Mouse (Mus musculus) heart, adult 2 months (tissue): ENCODE measurements around the gene Igf2r. TPM values are rescaled to one million over a fixed set of nuclear protein-coding genes. Genes with fewer than 3 reads are reported as not detected.

Experiments used
- DNase-seq, 2 experiments: peaks; one replicate each; pipeline ENCODE4 v3.0.0; 2021
- H3K27ac ChIP-seq: fragments of 200-600 bp; 2 replicates; pipeline ENCODE4 v1.8.1; 2022
- H3K27me3 ChIP-seq: fragments of 200-500 bp; 2 replicates; pipeline ENCODE4 v1.6.1; 2012; ENCODE audit warnings: mild to moderate bottlenecking, low read length, inconsistent platforms, mixed read lengths; ENCODE audit not compliant: control insufficient read depth, insufficient read depth
- H3K36me3 ChIP-seq: fragments of 200-500 bp; 2 replicates; pipeline ENCODE4 v1.6.1; 2012; ENCODE audit warnings: low read length, inconsistent platforms; ENCODE audit not compliant: control insufficient read depth, insufficient read depth
- H3K4me1 ChIP-seq: fragments of 200-500 bp; 2 replicates; pipeline ENCODE4 v1.6.1; 2011; ENCODE audit warnings: low read length; ENCODE audit not compliant: control insufficient read depth, insufficient read depth
- H3K4me3 ChIP-seq: fragments of 200-600 bp; 2 replicates; pipeline ENCODE4 v1.8.1; 2022
- H3K79me2 ChIP-seq: fragments of 200-500 bp; replicated peaks from 2 replicates; pipeline ENCODE4 v1.6.1; 2012; ENCODE audit warnings: mild to moderate bottlenecking, inconsistent platforms, low read length, moderate library complexity, mixed read lengths; ENCODE audit not compliant: control insufficient read depth, insufficient read depth
- H3K9ac ChIP-seq: fragments of 200-500 bp; 2 replicates; pipeline ENCODE4 v1.6.1; 2012; ENCODE audit warnings: low read depth, mild to moderate bottlenecking, control low read depth, inconsistent platforms, low read length, mixed read lengths
- CTCF ChIP-seq: fragments of 200-600 bp; IDR thresholded peaks from 2 replicates; pipeline ENCODE4 v1.8.1; 2022; ENCODE audit warnings: antibody characterized with exemption, mild to moderate bottlenecking, moderate library complexity
- EP300 ChIP-seq: fragments of 200-500 bp; IDR thresholded peaks from 2 replicates; pipeline ENCODE4 v1.6.1; 2011; ENCODE audit warnings: low read depth, low read length, control low read depth; ENCODE audit not compliant: insufficient read depth
- POLR2A ChIP-seq: fragments of 200-500 bp; IDR thresholded peaks from 2 replicates; pipeline ENCODE4 v1.6.1; 2011; ENCODE audit warnings: mild to moderate bottlenecking, low read depth, low read length, control low read depth; ENCODE audit not compliant: insufficient read depth
- WGBS: fragments of 180-500 bp; shearing (Covaris S2); methylation state at CpG from one replicate; pipeline ENCODE4 v1.1.7; 2018; 5-methylcytosine and 5-hydroxymethylcytosine counted together
- intact Hi-C: fragments of 180-260 bp; cut with DNase I; formaldehyde crosslinking; loops from one replicate; pipeline ENCODE4 v1.15.1; 2025
- polyA plus RNA-seq: library from polyadenylated mRNA; depleted of rRNA; stranded (reverse); fragments of >200 nt; gene quantifications from 2 replicates; pipeline ENCODE4 v1.2.3, GENCODE M21; 2012
- total RNA-seq, 2 experiments: library from RNA; stranded (reverse); gene quantifications; 2 replicates each; pipeline ENCODE4 v1.2.3; 2021

The Igf2r gene
- total and polyA plus RNA-seq, 3 experiments, result 34.0 to 116 (median 98.9) TPM

DNA sequence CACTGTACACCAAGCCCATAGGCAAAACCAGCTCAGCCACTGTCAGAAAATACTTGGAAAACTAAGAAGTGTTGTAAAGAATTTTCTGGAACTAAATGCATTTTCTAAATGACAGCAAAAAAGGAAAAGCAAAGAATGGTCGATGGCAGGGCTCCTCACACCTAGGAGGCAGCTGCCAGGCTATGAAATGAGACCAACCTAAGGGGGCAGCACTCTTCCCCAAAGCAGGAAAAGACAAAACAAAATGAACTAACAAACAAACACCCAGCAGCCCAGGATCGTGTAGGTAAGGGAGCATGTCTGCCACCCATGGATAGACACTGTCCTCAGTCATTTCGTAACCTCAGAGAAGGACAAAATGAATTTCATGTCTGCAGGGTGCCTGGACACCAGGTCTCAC, 56.5 kb downstream of the Igf2r start:
- Histone ChIP-seq H3K4me1 (peaks cover 5% of the 10 kb centered on the region), H3K79me2 (no peaks in the 10 kb centered on the region), H3K36me3 (peaks cover 5% of the 10 kb centered on the region), H3K27me3 (no peaks in the 10 kb centered on the region), H3K4me3 (no peak overlapping the region), H3K27ac (no peak overlapping the region), H3K9ac (no peak overlapping the region)
- no peak for DNase-seq
- intact Hi-C loops, result no loop called here
- 70% methylated on average over 3 of the region's 3 CpGs for WGBS
- no peak for TF ChIP-seq EP300
- peak; percentile 52 for TF ChIP-seq CTCF

DNA sequence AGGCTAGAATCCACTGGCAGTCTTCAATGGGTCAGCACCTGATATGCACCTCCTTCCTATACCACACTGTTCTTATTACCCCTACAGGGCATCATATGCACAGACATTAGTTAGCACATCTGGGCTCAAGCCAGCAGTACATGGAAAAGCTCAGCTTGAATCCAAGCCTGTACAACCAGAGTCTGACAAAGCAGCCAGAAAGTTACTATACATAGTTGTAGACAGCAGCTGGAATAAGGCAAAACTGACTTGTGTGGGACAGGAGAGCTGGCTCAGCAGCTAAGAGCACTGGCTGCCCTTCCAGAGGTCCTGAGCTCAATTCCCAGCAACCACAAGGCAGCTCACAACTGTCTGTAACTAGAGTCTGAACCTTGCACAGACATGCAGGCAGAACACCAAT, 57.3 kb downstream of the Igf2r start:
- no peak for DNase-seq
- intact Hi-C loops, result no loop called here

DNA sequence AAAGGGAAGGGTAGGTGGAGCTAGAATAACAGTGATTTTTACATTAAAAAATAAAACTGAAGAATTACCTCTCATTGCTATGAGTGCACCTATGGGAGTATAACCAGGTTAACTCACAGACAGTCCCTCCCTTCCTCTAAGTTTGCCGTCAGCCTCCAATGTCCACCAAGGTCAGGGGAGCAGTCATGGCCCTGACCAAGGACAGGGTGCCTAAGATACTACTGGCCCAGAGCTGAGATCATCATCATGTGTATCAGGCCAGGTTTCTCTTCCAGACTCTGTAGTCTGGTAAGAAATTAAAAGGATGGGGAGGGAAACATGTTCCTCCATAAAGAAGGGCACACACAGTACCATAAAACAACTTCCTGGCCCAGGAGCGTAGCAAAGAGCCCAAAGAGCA, 58.5 kb downstream of the Igf2r start:
- no peak for DNase-seq
- 84% methylated on average over 2 of the region's 2 CpGs for WGBS
- Histone ChIP-seq H3K79me2 (no peaks in the 10 kb centered on the region), H3K27ac (no peak overlapping the region), H3K27me3 (no peaks in the 10 kb centered on the region), H3K4me1 (peaks cover 3% of the 10 kb centered on the region), H3K36me3 (no peaks in the 10 kb centered on the region), H3K4me3 (no peak overlapping the region), H3K9ac (no peak overlapping the region)
- intact Hi-C loops, result no loop called here
- no peak for TF ChIP-seq EP300

More for the DNA sequence above, 57.3 kb downstream of the Igf2r start:
- no peak overlapping the region for H3K27ac ChIP-seq
- H3K4me3 ChIP-seq, result no peak overlapping the region
- no peaks in the 10 kb centered on the region for H3K27me3 ChIP-seq
- no peaks in the 10 kb centered on the region for H3K36me3 ChIP-seq
- H3K9ac ChIP-seq, result no peak overlapping the region
- H3K4me1 ChIP-seq, result peaks cover 5% of the 10 kb centered on the region
- no peak for TF ChIP-seq EP300
- TF ChIP-seq POLR2A, result no peak
- no peak for TF ChIP-seq CTCF
- no peaks in the 10 kb centered on the region for H3K79me2 ChIP-seq

DNA sequence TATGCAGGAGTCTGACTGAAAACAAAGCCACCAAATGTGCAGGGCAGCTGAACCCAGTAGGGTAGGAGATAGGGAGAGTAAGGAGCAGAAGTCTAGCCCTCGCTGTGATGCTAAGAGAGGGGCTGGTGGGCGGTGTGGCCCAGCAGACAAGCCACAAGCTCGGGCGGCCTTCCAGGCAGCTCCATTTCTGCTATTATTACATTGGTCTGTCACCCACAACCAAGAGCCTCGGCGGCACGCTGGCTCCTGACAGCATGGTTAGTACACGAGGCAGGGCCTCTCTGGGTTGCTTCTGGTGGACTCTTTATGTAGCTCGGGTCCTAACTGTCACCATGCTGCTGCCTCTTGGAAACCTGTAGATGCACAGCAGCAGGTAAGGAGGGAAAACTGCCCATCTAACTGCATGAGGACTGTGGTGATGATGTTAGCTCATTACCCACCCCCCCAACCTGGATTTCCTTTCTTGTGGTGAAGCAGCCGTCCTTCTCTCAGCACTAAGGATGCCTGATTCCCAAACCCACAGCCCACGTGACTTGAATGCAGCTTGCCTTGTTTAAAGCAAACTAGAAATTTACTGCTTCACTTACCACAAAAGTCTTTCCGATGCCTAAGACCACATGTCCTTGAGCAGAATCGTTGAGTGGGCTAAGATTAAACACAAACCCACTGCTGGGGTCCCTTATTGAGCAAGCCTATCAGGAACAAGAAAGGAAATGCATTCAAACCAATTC, 59.2 kb downstream of the Igf2r start:
- intact Hi-C loops, result no loop called here
- TF ChIP-seq CTCF (no peak), EP300 (no peak), POLR2A (no peak)
- H3K27ac ChIP-seq, result no peak overlapping the region

DNA sequence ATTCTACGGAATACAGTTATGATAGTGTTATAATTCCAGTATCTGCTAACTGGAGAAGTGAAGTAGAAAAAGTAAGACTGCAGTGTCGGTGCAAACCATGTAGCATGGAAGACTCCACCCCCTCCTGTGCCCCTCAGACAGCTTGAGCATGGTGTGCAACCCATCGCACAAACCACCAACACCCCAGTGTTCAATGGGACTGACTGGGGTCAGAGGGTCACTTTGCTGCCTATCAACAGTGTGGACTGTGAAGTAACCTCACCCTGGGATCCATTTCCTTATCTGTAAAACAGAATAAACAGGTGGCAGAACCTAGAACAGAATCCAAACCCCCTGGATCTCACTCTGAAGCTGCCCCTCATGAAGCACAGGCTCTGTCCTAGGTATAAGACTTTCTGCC, 61.1 kb downstream of the Igf2r start:
- Histone ChIP-seq H3K79me2 (no peaks in the 10 kb centered on the region), H3K4me1 (no peaks in the 10 kb centered on the region), H3K4me3 (no peak overlapping the region), H3K9ac (no peak overlapping the region), H3K36me3 (no peaks in the 10 kb centered on the region), H3K27ac (no peak overlapping the region), H3K27me3 (no peaks in the 10 kb centered on the region)
- TF ChIP-seq EP300 (no peak), POLR2A (no peak), CTCF (no peak)
- no peak for DNase-seq
- intact Hi-C loops, result no loop called here
- WGBS, result 80% methylated on average over 3 of the region's 3 CpGs

More for the DNA sequence above, 59.2 kb downstream of the Igf2r start:
- Histone ChIP-seq H3K4me3 (no peak overlapping the region), H3K4me1 (peaks cover 3% of the 10 kb centered on the region), H3K27me3 (no peaks in the 10 kb centered on the region), H3K36me3 (no peaks in the 10 kb centered on the region), H3K9ac (no peak overlapping the region), H3K79me2 (no peaks in the 10 kb centered on the region)
- DNase-seq, result no peak
- WGBS, result 78% methylated on average over 13 of the region's 13 CpGs

DNA sequence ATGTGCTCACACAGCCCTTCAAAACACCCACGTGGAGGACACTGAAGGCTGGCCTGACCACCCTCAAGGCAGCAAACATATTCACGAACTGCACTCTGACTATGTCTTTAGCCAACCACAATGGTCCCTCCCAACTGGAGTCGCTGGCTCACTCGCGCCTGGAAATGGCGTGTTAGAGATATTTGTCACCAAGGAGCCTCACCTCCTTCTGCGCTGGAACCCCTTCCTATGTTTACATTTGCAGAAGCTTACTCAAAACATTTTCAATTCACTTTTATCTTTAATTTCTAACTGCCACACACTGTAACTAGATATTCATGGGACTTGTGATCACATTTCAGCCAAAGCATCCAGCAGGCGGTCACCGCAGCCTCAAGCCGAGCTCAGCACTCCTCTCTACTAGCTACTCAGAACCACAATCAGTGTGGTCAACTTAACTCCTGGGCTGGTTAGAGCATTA, 62.8 kb downstream of the Igf2r start:
- WGBS, result 85% methylated on average over 10 of the region's 10 CpGs
- Histone ChIP-seq H3K36me3 (no peaks in the 10 kb centered on the region), H3K4me1 (no peaks in the 10 kb centered on the region), H3K4me3 (no peak overlapping the region), H3K9ac (no peak overlapping the region), H3K27ac (no peak overlapping the region), H3K79me2 (no peaks in the 10 kb centered on the region), H3K27me3 (no peaks in the 10 kb centered on the region)
- TF ChIP-seq POLR2A (no peak), EP300 (no peak), CTCF (no peak)
- DNase-seq, result no peak
- intact Hi-C loops, result no loop called here
